Mouse (Mus musculus) cerebellum, adult 9-11 months (tissue): ENCODE measurements at regions not wholly inside any gene's neighbourhood (a gene's known extent, or its start where the extent isn't known, plus 50 kb on each side); places are given as distances from the start of the nearest gene placed in this dataset.

ENCODE experiments used
- DNase-seq: peaks from one replicate; pipeline ENCODE4 v3.0.0; 2022

DNA sequence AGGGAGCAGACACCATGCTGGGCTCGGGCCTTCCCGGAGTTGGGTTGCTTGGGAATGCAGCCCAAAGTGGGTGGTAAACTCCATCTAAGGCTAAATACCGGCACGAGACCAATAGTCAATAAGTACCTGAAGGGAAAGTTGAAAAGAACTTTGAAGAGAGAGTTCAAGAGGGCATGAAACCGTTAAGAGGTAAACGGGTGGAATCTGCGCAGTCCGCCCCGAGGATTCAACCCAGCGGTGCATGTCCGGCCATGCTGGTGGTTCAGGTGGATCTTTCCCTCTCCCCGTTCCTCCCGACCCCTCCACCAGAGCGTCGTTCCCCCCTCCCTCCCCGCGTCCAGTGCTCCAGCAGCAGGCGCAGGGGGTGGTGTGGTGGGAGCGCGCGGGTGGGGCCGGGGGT, 179.1 kb upstream of the Arhgef26 start:
- DNase-seq = peak; percentile 13

DNA sequence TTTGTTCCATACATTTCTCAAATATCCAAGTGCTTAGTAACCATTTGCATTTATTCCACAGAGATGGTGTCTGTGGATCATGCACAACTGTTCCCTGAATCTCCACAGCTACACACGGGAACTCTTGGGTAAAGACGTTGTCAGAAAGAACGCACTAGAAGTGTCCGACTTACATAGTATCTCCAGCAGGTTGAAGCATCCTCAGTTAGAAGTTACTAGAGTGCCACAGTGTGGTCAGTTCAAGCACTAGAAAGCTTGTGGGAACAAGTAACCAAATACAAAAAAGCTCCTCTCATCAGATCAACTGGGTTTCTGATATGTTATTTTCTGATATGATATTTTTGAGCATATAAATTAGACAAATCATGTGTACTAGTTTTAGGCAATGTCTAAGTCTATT, 167.5 kb upstream of the Arhgef26 start:
- no peak for DNase-seq

DNA sequence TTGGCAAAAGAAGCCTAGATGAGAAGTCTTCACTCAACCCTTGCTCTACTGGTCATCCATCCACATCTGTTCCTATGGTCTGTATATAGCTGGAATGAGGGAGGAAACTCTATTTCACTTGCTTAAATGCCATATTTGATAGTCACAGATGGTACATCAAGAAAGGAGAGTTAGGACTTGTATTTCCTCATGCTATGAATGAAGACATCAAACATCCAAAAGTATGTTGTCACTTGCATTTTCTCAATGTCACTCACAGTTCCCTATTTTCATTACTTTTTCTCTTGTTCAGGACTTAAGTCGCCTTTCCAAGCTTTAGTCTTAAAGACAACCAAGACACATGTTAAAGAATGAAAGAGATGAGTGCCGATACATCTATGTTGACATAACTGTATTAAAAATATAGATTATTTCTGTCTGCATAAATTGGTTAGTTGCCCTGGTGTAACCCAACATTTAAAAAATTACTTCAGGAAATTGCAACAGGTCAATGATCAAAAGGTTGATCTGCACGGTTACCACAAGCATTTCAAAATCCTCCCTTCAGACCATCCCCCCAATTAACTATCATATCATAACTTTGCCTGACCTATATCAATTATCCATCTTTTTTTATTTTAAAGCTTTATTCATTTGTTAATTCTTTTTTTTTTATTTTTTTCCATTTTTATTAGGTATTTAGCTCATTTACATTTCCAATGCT, 150.2 kb upstream of the Arhgef26 start:
- no peak for DNase-seq

DNA sequence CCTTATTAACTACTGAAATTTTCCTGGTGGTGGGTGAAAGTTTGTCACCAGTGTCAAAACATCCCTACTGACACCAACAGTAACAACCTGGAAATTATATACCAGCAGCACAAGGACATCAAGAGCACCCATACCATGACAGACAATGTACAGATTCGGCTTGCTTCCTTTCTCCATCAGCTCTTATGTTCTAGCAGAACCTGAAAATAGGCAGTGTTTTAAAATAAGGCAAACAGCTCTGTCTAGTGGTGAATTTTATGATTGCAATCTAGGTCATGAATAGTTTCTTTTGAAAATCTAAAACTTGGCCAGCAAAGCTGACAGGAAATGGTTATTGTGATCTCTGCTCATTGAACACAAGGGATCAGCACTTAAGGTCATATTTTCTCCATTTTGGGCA, 145.7 kb upstream of the Arhgef26 start:
- DNase-seq = no peak

DNA sequence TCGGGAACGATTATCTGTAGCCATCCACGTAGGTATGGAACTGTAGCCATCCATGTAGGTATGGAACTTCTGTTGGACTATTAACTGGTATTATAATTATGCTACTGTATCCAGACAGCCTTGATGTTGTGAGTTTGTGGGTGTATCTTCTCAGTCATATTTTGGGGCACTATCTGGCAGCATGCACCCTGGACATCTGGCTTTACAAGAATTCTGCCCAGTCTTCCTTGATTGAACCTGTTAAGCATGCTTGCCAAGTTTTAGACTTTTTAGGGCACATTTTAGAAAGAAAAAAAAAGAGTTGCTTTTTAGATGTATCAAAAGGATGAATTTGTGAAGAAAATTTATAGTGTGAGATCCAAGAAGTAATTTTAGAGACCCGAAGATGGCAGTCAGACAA, 143.7 kb upstream of the Arhgef26 start:
- no peak for DNase-seq

DNA sequence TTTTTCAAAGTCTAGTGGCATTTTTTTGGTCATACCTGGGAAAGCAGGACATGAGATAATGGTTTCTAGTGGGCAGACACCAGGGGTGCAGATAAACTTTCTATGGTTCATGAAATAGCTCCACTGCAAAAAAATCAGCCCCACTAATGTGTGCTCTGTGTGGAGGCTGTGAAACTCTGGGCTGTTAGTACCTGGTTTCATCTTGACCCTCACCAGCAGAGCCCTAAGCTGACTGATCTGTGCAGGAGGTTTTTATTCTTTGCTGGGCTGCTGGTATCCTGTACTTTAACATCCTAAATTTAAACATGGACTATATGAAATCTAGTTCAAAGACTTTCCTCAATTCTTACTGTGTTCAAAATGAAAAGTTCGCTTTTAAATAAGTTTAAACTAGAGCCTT, 141.5 kb upstream of the Arhgef26 start:
- no peak for DNase-seq

DNA sequence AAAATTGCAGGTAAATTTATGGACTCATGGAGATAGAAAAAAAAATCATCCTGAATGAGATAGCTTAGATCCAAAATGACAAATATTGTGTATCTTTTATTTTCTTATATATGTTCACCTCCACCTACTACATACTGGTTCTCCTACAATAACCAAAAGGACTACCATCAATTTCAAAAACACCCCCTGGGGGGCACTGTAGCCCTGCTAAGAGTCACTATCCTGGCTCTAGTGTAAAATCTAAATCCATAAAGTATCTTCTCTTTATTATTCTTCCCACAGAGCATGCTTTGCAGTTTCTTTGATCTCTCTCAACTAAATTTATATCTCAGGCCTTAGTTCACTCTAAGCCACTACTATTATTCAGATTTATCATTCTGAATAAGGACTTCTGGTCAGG, 122.3 kb upstream of the Arhgef26 start:
- DNase-seq = no peak

DNA sequence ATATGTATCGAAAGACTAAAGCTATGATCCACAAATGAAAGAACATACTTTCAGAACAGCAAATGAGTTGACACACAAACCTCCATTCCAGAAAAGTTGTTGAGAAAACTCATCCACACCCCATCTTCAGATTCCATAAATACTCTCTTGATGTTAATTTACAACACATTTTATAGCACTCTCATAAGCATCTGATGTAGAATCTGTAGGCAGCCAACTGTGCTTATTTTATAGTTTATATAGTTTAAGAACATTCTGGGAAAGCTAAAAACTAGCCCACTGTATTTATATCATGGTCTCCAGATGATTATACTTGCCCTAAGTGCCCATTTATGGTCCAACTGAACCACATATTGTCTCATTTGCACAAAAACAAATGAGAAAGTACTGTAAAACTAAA, 120.8 kb upstream of the Arhgef26 start:
- DNase-seq = no peak

DNA sequence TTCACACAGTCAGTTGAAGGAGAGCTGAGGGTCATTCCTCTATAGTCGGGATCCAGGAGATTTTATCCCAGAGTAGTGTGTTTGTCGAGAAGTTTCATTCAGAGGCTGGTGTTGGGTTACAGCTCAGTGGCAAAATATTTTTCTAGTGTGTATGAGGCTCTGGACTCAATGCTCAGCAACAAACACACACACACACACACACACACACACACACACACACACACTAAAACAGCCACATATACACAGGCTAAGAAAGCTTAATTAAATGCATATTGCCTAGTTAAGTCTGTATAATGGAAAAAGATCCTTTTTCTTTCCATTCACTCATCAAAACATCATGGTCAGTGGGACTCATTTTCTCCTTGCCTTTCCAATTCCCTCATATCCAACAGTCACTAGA, 110.4 kb upstream of the Arhgef26 start:
- DNase-seq = no peak

DNA sequence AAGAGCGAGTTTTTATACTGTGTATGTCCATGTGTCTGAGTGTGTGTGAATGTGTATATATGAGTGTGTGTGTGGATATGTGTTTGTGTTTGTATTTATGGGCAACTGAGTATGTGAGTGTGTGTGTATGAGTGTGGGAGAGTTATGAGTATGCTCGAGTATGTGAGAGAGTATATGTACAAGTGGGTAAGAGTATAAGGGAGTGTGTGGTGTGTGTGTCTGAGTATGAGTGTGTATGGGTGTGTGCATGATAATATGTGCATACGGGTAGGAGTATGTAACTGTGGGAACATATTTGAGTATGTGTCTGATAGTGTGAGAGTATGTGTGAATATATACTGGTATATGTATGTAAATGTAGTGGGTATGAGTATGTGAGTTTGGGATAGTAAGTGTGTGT, 110.0 kb upstream of the Arhgef26 start:
- DNase-seq = no peak

DNA sequence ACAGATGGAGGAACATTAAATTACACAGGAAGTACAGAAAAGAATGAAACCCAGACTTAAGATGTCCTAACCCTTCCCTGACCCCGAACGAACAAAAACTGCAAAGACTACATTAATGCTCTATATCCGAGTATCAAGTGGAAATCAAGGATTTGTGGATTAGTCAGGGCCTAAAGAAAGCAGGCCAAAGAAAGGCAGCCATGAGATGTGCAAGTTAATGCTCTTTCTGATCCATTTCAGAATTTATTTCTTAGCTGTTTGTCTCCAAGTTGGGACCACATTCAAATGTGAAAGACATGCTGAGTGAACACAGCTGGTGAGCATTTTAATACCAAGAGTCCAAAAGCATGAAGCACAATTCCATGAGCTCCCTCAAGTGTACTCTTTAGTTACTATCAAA, 97.1 kb upstream of the Arhgef26 start:
- no peak for DNase-seq

DNA sequence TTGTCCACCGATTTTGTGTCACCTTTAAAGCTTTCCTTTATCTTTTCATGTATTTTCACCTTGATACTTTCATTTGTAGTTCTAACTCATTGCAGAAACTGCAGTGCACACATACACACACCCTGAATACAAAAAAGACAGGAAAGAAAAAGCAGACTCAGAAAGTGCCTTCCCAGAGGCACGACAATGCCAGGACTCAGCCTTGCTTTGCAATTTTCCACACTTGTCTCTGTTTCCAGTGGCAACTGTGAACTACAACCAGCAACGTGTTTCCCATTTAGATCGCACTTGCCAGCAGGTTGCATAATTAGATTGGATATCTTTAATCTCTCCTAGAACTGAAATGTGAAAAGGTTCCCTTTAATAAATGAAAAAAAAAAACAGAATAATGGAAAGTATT, 66.4 kb upstream of the Arhgef26 start:
- peak; percentile 4 for DNase-seq

DNA sequence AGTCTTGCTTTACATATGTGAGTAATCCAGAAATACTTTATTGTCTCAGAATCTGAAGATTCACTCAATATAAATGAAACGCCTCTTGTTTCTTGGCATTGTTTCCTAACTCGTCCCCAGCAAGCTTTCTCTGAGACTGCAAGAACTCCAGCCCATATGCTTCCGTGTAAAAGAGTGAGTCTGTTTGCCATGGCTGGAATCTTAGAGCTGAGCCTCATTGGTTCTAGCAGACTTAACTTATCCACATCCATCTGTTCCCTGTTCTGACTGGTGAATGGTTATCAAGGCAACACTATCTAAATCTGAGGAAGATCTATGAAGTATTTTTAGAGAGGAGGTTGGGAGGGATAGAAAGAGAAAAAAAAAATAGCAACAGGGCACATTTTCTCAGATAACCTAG, 59.9 kb upstream of the Arhgef26 start:
- DNase-seq = no peak

DNA sequence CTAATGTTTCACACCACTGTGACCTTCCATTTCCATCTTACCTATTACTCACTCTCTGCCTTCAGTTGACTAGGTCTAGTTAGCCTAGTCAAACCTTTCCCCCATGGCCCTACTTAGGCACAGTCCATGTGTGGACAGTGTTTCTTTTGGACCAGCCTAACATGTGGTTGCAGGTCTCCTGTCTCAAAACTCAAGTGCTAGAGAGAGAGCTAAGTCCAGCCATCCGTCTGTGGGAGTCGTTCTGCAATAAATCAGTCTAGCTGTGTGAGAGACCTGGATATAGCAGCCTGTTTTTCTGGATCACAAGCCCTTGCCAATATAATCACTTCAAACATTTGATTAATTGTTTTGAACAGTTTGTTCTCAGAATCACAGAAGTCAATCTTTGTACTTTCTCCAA, 57.2 kb upstream of the Arhgef26 start:
- DNase-seq = no peak
